Mouse (Mus musculus) heart, adult 2 months (tissue): ENCODE measurements around the gene Gnpat.

Source experiments
- CTCF ChIP-seq: fragments of 200-600 bp; IDR thresholded peaks from 2 replicates; pipeline ENCODE4 v1.8.1; 2022; ENCODE audit warnings: antibody characterized with exemption, mild to moderate bottlenecking, moderate library complexity
- POLR2A ChIP-seq: fragments of 200-500 bp; IDR thresholded peaks from 2 replicates; pipeline ENCODE4 v1.6.1; 2011; ENCODE audit warnings: mild to moderate bottlenecking, low read depth, low read length, control low read depth; ENCODE audit not compliant: insufficient read depth

DNA sequence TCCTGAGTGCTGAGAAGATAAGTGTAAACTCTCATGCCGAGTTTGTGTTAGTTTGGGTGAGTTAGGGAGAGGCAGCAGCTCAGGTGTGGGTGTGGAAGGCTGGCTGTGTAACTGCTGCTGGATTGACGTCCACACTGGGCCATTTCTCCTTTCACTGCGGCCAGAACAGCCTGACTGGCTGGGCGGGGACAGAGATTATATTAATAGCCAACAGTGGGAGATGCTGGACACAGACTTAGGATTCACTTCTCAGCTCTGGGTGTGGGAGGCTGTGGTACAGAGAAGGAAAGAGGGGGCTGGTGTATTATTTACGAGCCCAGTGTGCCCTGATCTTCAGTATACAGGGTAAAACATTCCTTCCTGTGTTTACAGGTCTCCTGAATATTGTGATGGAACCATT lies 15.3 kb downstream of the Gnpat start:
- no peak for TF ChIP-seq POLR2A
- TF ChIP-seq CTCF, result no peak
